Mouse (Mus musculus): ENCODE data around the gene Eng.

DNA sequence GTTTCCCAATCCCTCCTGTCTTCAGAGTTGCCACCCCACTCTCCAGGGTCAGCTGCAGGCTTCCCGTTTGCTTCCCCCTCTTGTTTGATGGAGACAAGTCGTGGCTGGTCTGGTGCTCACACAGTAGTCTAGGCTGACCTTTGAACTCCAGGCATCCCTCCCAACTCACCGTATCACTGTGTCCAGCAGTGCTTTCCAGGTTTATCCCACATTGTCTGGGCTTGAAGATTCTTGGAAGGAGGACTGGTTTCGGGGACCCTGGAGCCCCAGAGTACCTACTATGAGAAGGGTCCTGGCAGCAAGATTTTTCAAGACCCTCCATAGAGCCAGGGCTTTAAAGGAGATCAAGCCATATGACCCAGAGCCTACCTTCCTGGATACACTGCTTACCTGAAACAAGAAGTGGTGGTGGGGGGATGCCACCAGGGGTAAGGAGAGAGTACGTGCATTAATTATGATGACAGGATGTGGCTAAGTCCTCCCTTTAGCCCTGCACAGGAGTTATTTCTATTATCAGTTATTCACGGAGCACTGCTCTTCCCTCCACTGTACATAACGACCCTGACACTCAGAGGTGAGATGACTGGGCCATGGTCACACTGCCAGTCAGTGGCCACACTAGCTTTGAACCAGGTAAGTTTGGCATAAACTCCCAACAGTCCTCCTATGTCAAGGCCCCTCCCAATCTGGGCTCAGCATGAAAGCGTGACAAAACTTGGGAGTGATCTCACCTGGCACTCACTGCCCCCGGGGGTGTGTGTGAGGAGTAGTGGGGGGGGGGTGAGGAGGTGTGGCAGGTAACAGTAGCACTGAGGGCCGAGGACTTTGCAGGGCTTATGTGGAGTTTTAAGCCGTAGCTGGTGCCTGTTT is 68.0 kb downstream of the Eng start:
- no peak for TF ChIP-seq CTCF (IDR thresholded peaks at IDR 0.05; ENCODE audit: insufficient read depth, low read length)
- no peak for TF ChIP-seq POLR2A (IDR thresholded peaks at IDR 0.05; ENCODE audit: borderline replicate concordance, extremely low read depth, low read depth, low read length)
